Mouse (Mus musculus) small intestine, adult 10 weeks (tissue): Measurements from ENCODE around the gene Rab23. TPM values are rescaled to one million over a fixed set of nuclear protein-coding genes. Genes with fewer than 3 reads are reported as not detected.

Source experiments
- polyA plus RNA-seq: library from polyadenylated mRNA; stranded (reverse); fragments of 350-450 nt; fragmentation: Illumina TruSeq; extraction: RNeasy Lipid Tissue Mini Kit (QIAGEN cat#74804); gene quantifications from one replicate; pipeline ENCODE4 v1.2.3, GENCODE M21; 2014; ENCODE audit warnings: low replicate concordance

Rab23 gene
- 4.4 TPM for polyA plus RNA-seq

DNA sequence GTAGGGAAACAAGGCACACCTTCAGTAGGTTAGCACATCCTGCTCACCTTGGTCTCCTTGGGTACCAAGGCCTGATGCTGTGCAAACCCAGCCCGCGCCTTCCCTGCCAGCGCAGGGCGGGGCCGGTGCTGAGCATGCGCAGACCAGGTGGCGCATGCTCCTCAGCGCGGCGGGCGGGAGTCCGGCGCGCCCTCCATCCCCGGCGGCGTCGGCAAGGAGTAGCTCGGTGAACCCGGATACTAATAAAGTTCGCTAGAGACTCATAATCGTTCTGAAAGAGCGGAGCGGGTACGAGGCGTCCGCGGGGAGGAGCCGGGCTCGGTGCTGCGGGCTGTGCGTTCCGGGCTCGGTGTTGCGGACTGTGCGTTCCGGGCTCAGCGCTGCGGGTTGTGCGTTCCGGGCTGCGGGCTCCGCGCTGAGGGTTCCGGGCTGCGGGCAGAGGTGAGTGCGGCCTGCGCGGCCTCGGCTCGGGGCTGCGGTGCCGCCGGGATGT is at the start of gene Rab23:
Rab23 (plus strand) TSS at position 155 of the 493 bp plus-strand sequence.

GRCm38 (mm10) chr1:33757491-33758041 is 37.9 kb downstream of the Rab23 start, which contains the start of gene Bag2:
TSS of gene Bag2 (minus strand) at chr1:33757795.

Other genes with a start within 250 kb of the Rab23 start
- gene Prim2, start 50.1 kb upstream of the Rab23 start, polyA plus RNA-seq, result 6.6 TPM
- 4.5 TPM for gene Bag2, start 37.9 kb downstream of the Rab23 start, polyA plus RNA-seq
- 25.6 TPM for gene Zfp451, start 94.7 kb downstream of the Rab23 start, polyA plus RNA-seq
- 1.2 TPM for gene Bend6, start 187.9 kb downstream of the Rab23 start, polyA plus RNA-seq
- 25.6 TPM for gene Dst, start 188.3 kb downstream of the Rab23 start, polyA plus RNA-seq